Mouse (Mus musculus) myocyte (in vitro differentiated cells): Measurements from ENCODE around the gene Sys1. TPM values are rescaled to one million over a fixed set of nuclear protein-coding genes. Genes with fewer than 3 reads are reported as not detected.

Source experiments
- H3K27me3 ChIP-seq: one replicate; pipeline ENCODE4 v1.6.1; 2011; ENCODE audit not compliant: control insufficient read depth, insufficient read depth, insufficient read length
- H3K36me3 ChIP-seq: one replicate; pipeline ENCODE4 v1.6.1; 2011; ENCODE audit not compliant: control insufficient read depth, insufficient read depth
- H3K4me2 ChIP-seq: one replicate; pipeline ENCODE4 v1.6.1; 2011; ENCODE audit warnings: low read depth, control low read depth
- H3K4me3 ChIP-seq: one replicate; pipeline ENCODE4 v1.5.1; 2011; ENCODE audit warnings: mild to moderate bottlenecking, control low read depth, moderate library complexity
- H3K79me2 ChIP-seq: one replicate; pipeline ENCODE4 v1.6.1; 2011; ENCODE audit not compliant: control insufficient read depth, insufficient read depth
- H3ac ChIP-seq: one replicate; pipeline ENCODE4 v1.6.1; 2011; ENCODE audit not compliant: control insufficient read depth, insufficient read length
- CEBPB ChIP-seq: IDR thresholded peaks from 2 replicates; pipeline ENCODE4 v1.6.1; 2011; ENCODE audit warnings: mild to moderate bottlenecking, moderate library complexity; ENCODE audit not compliant: poor library complexity, insufficient read depth, severe bottlenecking
- E2F4 ChIP-seq: IDR thresholded peaks from one replicate; pipeline ENCODE4 v1.6.1; 2011; ENCODE audit warnings: mild to moderate bottlenecking, control low read depth, moderate library complexity; ENCODE audit not compliant: insufficient read depth
- MAX ChIP-seq: IDR thresholded peaks from one replicate; pipeline ENCODE4 v1.6.1; 2011; ENCODE audit warnings: low read depth, mild to moderate bottlenecking, control low read depth
- MYOD1 ChIP-seq, 3 experiments: IDR thresholded peaks; one replicate each; pipeline ENCODE4 v1.6.1; 2011; ENCODE audit warnings: control low read depth in 2 of 3, low read depth in 2 of 3, mild to moderate bottlenecking in 2 of 3, moderate library complexity in 1 of 3; ENCODE audit not compliant: insufficient read length in 2 of 3, control insufficient read depth in 1 of 3
- MYOG ChIP-seq, 3 experiments: IDR thresholded peaks; one replicate each; pipeline ENCODE4 v1.6.1; 2011; ENCODE audit warnings: control low read depth in 2 of 3, low read depth in 2 of 3, mild to moderate bottlenecking in 2 of 3; ENCODE audit not compliant: insufficient read length in 2 of 3, control insufficient read depth in 1 of 3, insufficient read depth in 1 of 3
- POLR2A ChIP-seq: IDR thresholded peaks from one replicate; pipeline ENCODE4 v1.6.1; 2011; ENCODE audit warnings: low read depth, mild to moderate bottlenecking, control low read depth, moderate library complexity; ENCODE audit not compliant: insufficient read length
- POLR2AphosphoS2 ChIP-seq: IDR thresholded peaks from one replicate; pipeline ENCODE4 v1.6.1; 2011; ENCODE audit warnings: low read depth, control low read depth; ENCODE audit not compliant: insufficient read length
- REST ChIP-seq: IDR thresholded peaks from one replicate; pipeline ENCODE4 v1.6.1; 2011; ENCODE audit warnings: mild to moderate bottlenecking, control low read depth, moderate library complexity; ENCODE audit not compliant: insufficient read depth, insufficient read length
- SRF ChIP-seq: IDR thresholded peaks from one replicate; pipeline ENCODE4 v1.6.1; 2011; ENCODE audit warnings: low read depth; ENCODE audit not compliant: control insufficient read depth, insufficient read length
- TCF12 ChIP-seq: IDR thresholded peaks from one replicate; pipeline ENCODE4 v1.6.1; 2011; ENCODE audit warnings: mild to moderate bottlenecking, control low read depth; ENCODE audit not compliant: poor library complexity, insufficient read depth, severe bottlenecking
- polyA plus RNA-seq: library from polyadenylated mRNA; unstranded; fragments of >200 nt; fragmentation: generic; extraction: Trizol; gene quantifications from one replicate; pipeline ENCODE4 v1.2.1, GENCODE M21; 2012; ENCODE audit warnings: missing spikeins

The Sys1 gene
- polyA plus RNA-seq, 1 experiment, result 47.6 TPM

- Histone ChIP-seq H3K79me2 (no peaks in the 10 kb centered on the region), H3K27me3 (no peaks in the 10 kb centered on the region), H3ac (no peak overlapping the region), H3K36me3 (peaks cover 2% of the 10 kb centered on the region), H3K4me2 (no peak overlapping the region), H3K4me3 (no peak overlapping the region)
- TF ChIP-seq MYOG (IDR thresholded peaks at IDR 0.05; ENCODE audit: control insufficient read depth in 1 of 3, insufficient read depth in 1 of 3, insufficient read length in 2 of 3, low read depth in 2 of 3) (peak in 2 of 3 experiments; percentile 7 to 67), TCF12 (no peak), MYOD1 (IDR thresholded peaks at IDR 0.05; ENCODE audit: control insufficient read depth in 1 of 3, insufficient read length in 2 of 3, low read depth in 2 of 3) (peak in 2 of 3 experiments; percentile 46 to 84)
These were observed 38.4 kb upstream of the Sys1 start for GRCm38 (mm10) chr2:164418308-164418875.

DNA sequence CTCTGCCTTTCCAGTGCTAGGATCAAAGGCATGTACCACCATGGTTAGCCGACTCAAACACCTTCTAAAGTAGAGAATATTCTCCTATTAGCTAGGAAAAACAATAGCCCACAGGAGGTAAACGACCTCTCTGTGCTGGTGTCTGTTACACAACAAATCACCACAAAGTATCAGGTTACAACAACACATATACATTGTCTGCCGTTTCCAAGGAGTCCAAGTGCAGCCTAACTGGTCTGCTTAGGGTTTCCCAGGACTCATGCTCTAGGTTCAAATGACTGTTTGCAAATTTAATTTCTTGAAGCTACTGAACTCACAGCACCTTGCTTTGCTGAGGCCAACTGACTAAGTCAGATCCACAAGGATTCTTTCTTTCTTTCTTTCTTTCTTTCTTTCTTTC is 37.3 kb upstream of the Sys1 start:
- Histone ChIP-seq H3ac (no peak overlapping the region), H3K79me2 (no peaks in the 10 kb centered on the region), H3K4me2 (no peak overlapping the region), H3K4me3 (no peak overlapping the region), H3K36me3 (peaks cover 12% of the 10 kb centered on the region), H3K27me3 (no peaks in the 10 kb centered on the region)
- no peak for TF ChIP-seq SRF
- TF ChIP-seq CEBPB, result 0 out of 2 replicates have a peak, but pooled peaks have one; percentile 23

DNA sequence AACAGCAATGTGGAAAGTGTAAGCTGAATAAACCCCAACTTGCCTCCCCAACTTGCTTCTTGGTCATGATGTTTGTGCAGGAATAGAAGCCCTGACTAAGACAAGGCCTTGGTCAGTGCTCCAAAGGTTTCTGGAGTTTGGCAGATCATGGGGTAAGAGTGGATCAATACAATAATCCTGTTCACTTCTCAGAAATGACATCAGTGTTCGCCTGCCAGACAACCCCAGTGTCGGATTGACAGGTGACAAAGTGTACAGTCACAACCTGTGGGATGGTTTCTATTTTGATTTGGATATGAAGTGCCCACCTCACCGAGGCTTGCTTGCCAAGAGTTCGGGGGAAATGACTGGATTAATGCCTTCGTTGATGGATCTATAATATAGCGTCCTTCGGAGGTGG is 35.5 kb upstream of the Sys1 start:
- H3K4me2 ChIP-seq, result no peak overlapping the region
- no peak for TF ChIP-seq POLR2A
- no peak overlapping the region for H3ac ChIP-seq
- peaks cover 18% of the 10 kb centered on the region for H3K36me3 ChIP-seq
- H3K4me3 ChIP-seq, result no peak overlapping the region
- no peaks in the 10 kb centered on the region for H3K27me3 ChIP-seq
- H3K79me2 ChIP-seq, result no peaks in the 10 kb centered on the region

- Histone ChIP-seq H3K4me2 (no peak overlapping the region), H3K4me3 (no peak overlapping the region), H3K27me3 (no peaks in the 10 kb centered on the region), H3K36me3 (peaks cover 24% of the 10 kb centered on the region), H3K79me2 (no peaks in the 10 kb centered on the region), H3ac (no peak overlapping the region)
- TF ChIP-seq MAX, result no peak
- no peak for TF ChIP-seq TCF12
- TF ChIP-seq POLR2AphosphoS2, result peak; percentile 16
- no peak for TF ChIP-seq SRF
- no peak for TF ChIP-seq E2F4
These were observed 34.8 kb upstream of the Sys1 start for GRCm38 (mm10) chr2:164421979-164422378.

- no peaks in the 10 kb centered on the region for H3K27me3 ChIP-seq
- TF ChIP-seq MYOG (IDR thresholded peaks at IDR 0.05; ENCODE audit: control insufficient read depth in 1 of 3, insufficient read depth in 1 of 3, insufficient read length in 2 of 3, low read depth in 2 of 3) (peak in 1 of 3 experiments; percentile 30), MYOD1 (IDR thresholded peaks at IDR 0.05; ENCODE audit: control insufficient read depth in 1 of 3, insufficient read length in 2 of 3, low read depth in 2 of 3) (peak in 2 of 3 experiments; percentile 3 to 51), POLR2AphosphoS2 (peak; percentile 44), E2F4 (no peak)
- H3K36me3 ChIP-seq, result peaks cover 32% of the 10 kb centered on the region
- H3K4me3 ChIP-seq, result no peak overlapping the region
- no peaks in the 10 kb centered on the region for H3K79me2 ChIP-seq
- no peak overlapping the region for H3K4me2 ChIP-seq
- no peak overlapping the region for H3ac ChIP-seq
These were observed 33.9 kb upstream of the Sys1 start for GRCm38 (mm10) chr2:164422675-164423393.

GRCm38 (mm10) chr2:164423464-164423863 is 33.3 kb upstream of the Sys1 start:
- Histone ChIP-seq H3K27me3 (no peaks in the 10 kb centered on the region), H3ac (no peak overlapping the region), H3K36me3 (peaks cover 38% of the 10 kb centered on the region), H3K4me3 (no peak overlapping the region), H3K4me2 (no peak overlapping the region), H3K79me2 (no peaks in the 10 kb centered on the region)
- TF ChIP-seq MYOD1 (IDR thresholded peaks at IDR 0.05; ENCODE audit: control insufficient read depth in 1 of 3, insufficient read length in 2 of 3, low read depth in 2 of 3) (no peak), CEBPB (no peak), REST (no peak), MYOG (IDR thresholded peaks at IDR 0.05; ENCODE audit: control insufficient read depth in 1 of 3, insufficient read depth in 1 of 3, insufficient read length in 2 of 3, low read depth in 2 of 3) (no peak), POLR2AphosphoS2 (peak; percentile 13)
